Mouse (Mus musculus) kidney, embryonic 15.5 days (tissue): ENCODE results near the gene Mtcl1. TPM values are rescaled to one million over a fixed set of nuclear protein-coding genes. Genes with fewer than 3 reads are reported as not detected.

Experiments used
- ATAC-seq: fragments of 200-750 bp; cut with Nextera tagmentation; replicated peaks from 2 replicates; pipeline ENCODE4 v1.8.0; 2017; ENCODE audit warnings: moderate TSS enrichment; ENCODE audit not compliant: low FRiP score
- H3K27ac ChIP-seq: fragments of 300-500 bp; sonication (generic); 2 replicates; pipeline ENCODE4 v1.5.1; 2015; ENCODE audit warnings: mild to moderate bottlenecking, inconsistent platforms
- H3K27me3 ChIP-seq: fragments of 300-500 bp; sonication (generic); 2 replicates; pipeline ENCODE4 v1.6.1; 2015; ENCODE audit warnings: inconsistent platforms
- H3K36me3 ChIP-seq: fragments of 300-500 bp; sonication (generic); 2 replicates; pipeline ENCODE4 v1.6.1; 2015; ENCODE audit warnings: inconsistent platforms
- H3K4me1 ChIP-seq: fragments of 300-500 bp; sonication (generic); 2 replicates; pipeline ENCODE4 v1.6.1; 2015; ENCODE audit warnings: inconsistent platforms
- H3K4me2 ChIP-seq: fragments of 300-500 bp; sonication (generic); 2 replicates; pipeline ENCODE4 v1.6.1; 2015; ENCODE audit warnings: moderate library complexity, mild to moderate bottlenecking, inconsistent platforms
- H3K4me3 ChIP-seq: fragments of 300-500 bp; sonication (generic); replicated peaks from 2 replicates; pipeline ENCODE4 v1.5.1; 2015; ENCODE audit warnings: mild to moderate bottlenecking, inconsistent platforms
- H3K9ac ChIP-seq: fragments of 300-500 bp; sonication (generic); 2 replicates; pipeline ENCODE4 v1.6.1; 2015; ENCODE audit warnings: mild to moderate bottlenecking, inconsistent platforms
- H3K9me3 ChIP-seq: fragments of 300-500 bp; sonication (generic); replicated peaks from 2 replicates; pipeline ENCODE4 v1.6.1; 2016; ENCODE audit warnings: inconsistent platforms
- WGBS: fragments of 180-500 bp; shearing (Covaris S2); methylation state at CpG from one replicate; pipeline ENCODE4 v1.1.7; 2015; ENCODE audit warnings: mixed read lengths; 5-methylcytosine and 5-hydroxymethylcytosine counted together
- polyA plus RNA-seq: library from polyadenylated mRNA; unstranded; fragments of >200 nt; fragmentation: Nextera tagmentation; extraction: Ambion mirVana; gene quantifications from 2 replicates; pipeline ENCODE4 v1.2.1, GENCODE M21; 2015

Mtcl1 gene
- polyA plus RNA-seq, result 6.0 and 6.4 TPM in 2 replicates

- H3K27ac ChIP-seq, result peak within 1 kb of the TSS; percentile 85
- H3K36me3 ChIP-seq, result no peaks in the 10 kb centered on the region
Measured at GRCm38 (mm10) chr17:66449460-66450341, at the start of gene Mtcl1. Gene Mtcl1, minus strand, starts transcription at chr17:66449750.

GRCm38 (mm10) chr17:66498598-66498997, 49.0 kb upstream of the Mtcl1 start:
- Histone ChIP-seq H3K4me2 (no peak overlapping the region), H3K4me1 (peaks cover 6% of the 10 kb centered on the region; the same call in 1 of the 2 replicates), H3K4me3 (no peak overlapping the region), H3K9me3 (no peaks in the 10 kb centered on the region), H3K36me3 (peaks cover 90% of the 10 kb centered on the region), H3K27ac (no peak overlapping the region), H3K27me3 (no peaks in the 10 kb centered on the region), H3K9ac (no peak overlapping the region)
- peak; percentile 50; the same call in 1 of the 2 replicates for ATAC-seq
- WGBS, result 89% methylated on average over 14 of the region's 14 CpGs

More at GRCm38 (mm10) chr17:66449460-66450341, at the start of gene Mtcl1:
- peak within 1 kb of the TSS; percentile 69 for H3K9ac ChIP-seq
- whole genome bisulfite sequencing, result under 1% methylated on average over 76 of the region's 76 CpGs
- peaks cover 45% of the 10 kb centered on the region for H3K4me1 ChIP-seq
- ATAC-seq, result peak; percentile 80
- peaks cover 48% of the 10 kb centered on the region for H3K27me3 ChIP-seq
- H3K4me3 ChIP-seq, result peak within 1 kb of the TSS; percentile 66
- H3K4me2 ChIP-seq, result peak within 1 kb of the TSS; percentile 89
- no peaks in the 10 kb centered on the region for H3K9me3 ChIP-seq

GRCm38 (mm10) chr17:66496589-66496988, 47.0 kb upstream of the Mtcl1 start:
- Histone ChIP-seq H3K27ac (no peak overlapping the region), H3K4me1 (0 out of 2 replicates have a peak, but pooled peaks cover 4% of the 10 kb centered on the region), H3K9ac (no peak overlapping the region), H3K36me3 (peaks cover 79% of the 10 kb centered on the region), H3K9me3 (no peaks in the 10 kb centered on the region), H3K4me2 (no peak overlapping the region), H3K4me3 (no peak overlapping the region), H3K27me3 (no peaks in the 10 kb centered on the region)
- WGBS, result 89% methylated on average over 9 of the region's 9 CpGs
- peak; percentile 69; the same call in 1 of the 2 replicates for ATAC-seq

GRCm38 (mm10) chr17:66490022-66490601, 40.6 kb upstream of the Mtcl1 start:
- no peak overlapping the region for H3K4me3 ChIP-seq
- no peak overlapping the region for H3K4me2 ChIP-seq
- H3K27me3 ChIP-seq, result no peaks in the 10 kb centered on the region
- 0 out of 2 replicates have a peak, but pooled peaks have one; percentile 52 for ATAC-seq
- WGBS, result 44% methylated on average over 10 of the region's 10 CpGs
- no peak overlapping the region for H3K9ac ChIP-seq
- H3K36me3 ChIP-seq, result peaks cover 18% of the 10 kb centered on the region
- H3K4me1 ChIP-seq, result peaks cover 6% of the 10 kb centered on the region
- H3K9me3 ChIP-seq, result no peaks in the 10 kb centered on the region
- H3K27ac ChIP-seq, result no peak overlapping the region

GRCm38 (mm10) chr17:66486576-66486975, 37.0 kb upstream of the Mtcl1 start:
- Histone ChIP-seq H3K9me3 (no peaks in the 10 kb centered on the region), H3K4me1 (peaks cover 6% of the 10 kb centered on the region), H3K27me3 (no peaks in the 10 kb centered on the region), H3K27ac (no peak overlapping the region), H3K4me3 (no peak overlapping the region), H3K4me2 (no peak overlapping the region), H3K9ac (no peak overlapping the region), H3K36me3 (no peaks in the 10 kb centered on the region)
- no peak for ATAC-seq
- WGBS, result 85% methylated on average over 6 of the region's 6 CpGs

GRCm38 (mm10) chr17:66485742-66486141, 36.2 kb upstream of the Mtcl1 start:
- H3K9ac ChIP-seq, result no peak overlapping the region
- H3K4me2 ChIP-seq, result peak overlapping the region; percentile 31; the same call in 1 of the 2 replicates
- WGBS, result 6% methylated on average over 11 of the region's 11 CpGs
- no peak overlapping the region for H3K4me3 ChIP-seq
- H3K27ac ChIP-seq, result no peak overlapping the region
- H3K36me3 ChIP-seq, result no peaks in the 10 kb centered on the region
- no peak for ATAC-seq
- H3K9me3 ChIP-seq, result no peaks in the 10 kb centered on the region
- peaks cover 3% of the 10 kb centered on the region; the same call in 1 of the 2 replicates for H3K27me3 ChIP-seq
- peaks cover 8% of the 10 kb centered on the region for H3K4me1 ChIP-seq

GRCm38 (mm10) chr17:66484965-66485364, 35.4 kb upstream of the Mtcl1 start:
- ATAC-seq, result no peak
- Histone ChIP-seq H3K9me3 (no peaks in the 10 kb centered on the region), H3K9ac (no peak overlapping the region), H3K4me3 (no peak overlapping the region), H3K36me3 (no peaks in the 10 kb centered on the region), H3K27me3 (peaks cover 11% of the 10 kb centered on the region), H3K27ac (no peak overlapping the region), H3K4me1 (peaks cover 15% of the 10 kb centered on the region), H3K4me2 (no peak overlapping the region)
- WGBS, result 67% methylated on average over 2 of the region's 2 CpGs

GRCm38 (mm10) chr17:66483651-66484454, 34.3 kb upstream of the Mtcl1 start:
- Histone ChIP-seq H3K4me2 (no peak overlapping the region), H3K27ac (no peak overlapping the region), H3K36me3 (no peaks in the 10 kb centered on the region), H3K4me3 (no peak overlapping the region), H3K9ac (no peak overlapping the region), H3K9me3 (no peaks in the 10 kb centered on the region), H3K4me1 (peaks cover 25% of the 10 kb centered on the region), H3K27me3 (peaks cover 21% of the 10 kb centered on the region)
- WGBS, result 71% methylated on average over 9 of the region's 9 CpGs
- no peak for ATAC-seq

GRCm38 (mm10) chr17:66481295-66481694, 31.7 kb upstream of the Mtcl1 start:
- no peak overlapping the region for H3K9ac ChIP-seq
- WGBS, result 74% methylated on average over 5 of the region's 5 CpGs
- no peak for ATAC-seq
- no peak overlapping the region for H3K4me2 ChIP-seq
- no peak overlapping the region for H3K27ac ChIP-seq
- H3K27me3 ChIP-seq, result peaks cover 32% of the 10 kb centered on the region
- no peaks in the 10 kb centered on the region for H3K36me3 ChIP-seq
- H3K9me3 ChIP-seq, result no peaks in the 10 kb centered on the region
- H3K4me3 ChIP-seq, result no peak overlapping the region
- peaks cover 25% of the 10 kb centered on the region for H3K4me1 ChIP-seq

GRCm38 (mm10) chr17:66480491-66481278, 31.1 kb upstream of the Mtcl1 start:
- Histone ChIP-seq H3K9ac (no peak overlapping the region), H3K9me3 (no peaks in the 10 kb centered on the region), H3K36me3 (no peaks in the 10 kb centered on the region), H3K4me1 (peaks cover 21% of the 10 kb centered on the region), H3K4me3 (no peak overlapping the region), H3K27me3 (peaks cover 32% of the 10 kb centered on the region), H3K4me2 (peak overlapping the region; percentile 57), H3K27ac (no peak overlapping the region)
- ATAC-seq, result peak; percentile 50; the same call in 1 of the 2 replicates
- 29% methylated on average over 17 of the region's 17 CpGs for WGBS
